Mouse (Mus musculus) kidney, adult 9 months (tissue): ENCODE results near the gene Ppp1r3e.

Experiments used
- DNase-seq: peaks from one replicate; pipeline ENCODE4 v3.0.0; 2022

Gene Ppp1r3e

DNA sequence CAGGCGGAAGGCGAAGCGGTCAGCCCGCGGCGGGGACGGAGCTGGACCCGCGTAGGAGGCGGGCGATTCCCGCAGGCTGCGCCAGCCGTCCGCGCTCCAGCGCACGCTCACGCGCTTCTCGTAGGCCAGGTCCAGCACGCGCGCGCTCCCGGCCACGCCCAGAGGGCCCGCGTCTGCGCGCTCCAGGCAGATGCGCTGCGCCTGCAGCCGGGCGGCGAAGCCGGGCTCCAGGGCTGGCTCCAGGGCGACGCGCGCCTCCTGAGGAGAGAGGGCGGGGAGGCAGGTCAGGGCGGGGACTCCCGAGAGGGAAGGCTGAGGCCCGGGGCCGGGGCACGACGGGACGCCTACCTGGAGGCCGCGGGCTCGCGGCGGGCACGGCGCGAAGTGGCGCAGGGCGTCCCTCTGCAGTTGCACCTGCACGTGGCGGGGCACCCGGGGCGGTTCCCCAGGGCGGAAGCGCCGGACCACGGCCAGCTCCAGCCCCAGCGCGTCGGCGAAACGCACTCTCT, 757 bp downstream of the Ppp1r3e start:
- peak; percentile 92 for DNase-seq

- DNase-seq, result peak; percentile 54
Measured at GRCm38 (mm10) chr14:54875844-54876538, 1.4 kb downstream of the Ppp1r3e start.

DNA sequence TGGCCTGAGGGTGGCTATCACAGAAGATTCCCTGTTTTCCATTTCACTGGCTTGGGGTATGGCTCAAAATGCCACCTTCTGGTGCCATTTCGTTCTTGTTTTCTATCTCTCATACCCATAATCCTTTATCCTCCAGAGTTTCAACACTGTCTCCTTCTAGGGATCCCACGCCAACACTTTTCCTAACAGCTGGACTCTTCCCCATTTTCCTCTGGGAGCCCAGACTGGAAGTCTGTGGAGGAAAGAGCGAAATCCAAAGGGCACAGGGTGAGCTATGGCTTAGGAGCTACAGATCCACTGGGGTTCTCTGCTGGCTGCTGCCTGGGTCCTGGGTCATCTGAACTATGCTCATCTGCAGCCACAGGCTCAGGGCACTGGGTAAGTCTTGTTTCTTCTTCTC, 3.2 kb downstream of the Ppp1r3e start:
- DNase-seq, result no peak

DNA sequence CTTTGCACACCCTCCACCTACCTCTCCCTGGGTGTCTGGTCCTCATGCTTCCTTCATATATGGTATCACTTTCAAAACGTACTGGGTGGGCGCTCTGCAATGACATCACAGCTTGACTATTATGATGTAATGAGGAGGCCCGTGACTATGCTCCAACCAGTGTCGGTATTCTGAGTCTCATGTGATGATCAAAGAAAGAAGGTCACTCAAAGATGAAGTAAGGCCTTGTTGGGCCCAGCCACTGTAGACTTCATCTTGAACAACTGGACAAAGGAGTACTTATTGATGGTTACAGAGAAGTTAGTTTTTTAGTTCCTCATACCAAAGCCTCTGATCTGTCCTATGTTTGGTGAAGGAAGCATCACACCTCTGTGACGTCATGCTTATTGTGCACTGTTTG, 6.5 kb downstream of the Ppp1r3e start, which contains the start of gene Homez:
Gene Homez (minus strand): TSS at position 101 of the 400 bp plus-strand sequence.
- no peak for DNase-seq

- DNase-seq, result no peak
Measured at GRCm38 (mm10) chr14:54868026-54868425, 9.3 kb downstream of the Ppp1r3e start.

GRCm38 (mm10) chr14:54866936-54867335, 10.4 kb downstream of the Ppp1r3e start:
- no peak for DNase-seq

GRCm38 (mm10) chr14:54866268-54866667, 11.1 kb downstream of the Ppp1r3e start:
- no peak for DNase-seq

DNA sequence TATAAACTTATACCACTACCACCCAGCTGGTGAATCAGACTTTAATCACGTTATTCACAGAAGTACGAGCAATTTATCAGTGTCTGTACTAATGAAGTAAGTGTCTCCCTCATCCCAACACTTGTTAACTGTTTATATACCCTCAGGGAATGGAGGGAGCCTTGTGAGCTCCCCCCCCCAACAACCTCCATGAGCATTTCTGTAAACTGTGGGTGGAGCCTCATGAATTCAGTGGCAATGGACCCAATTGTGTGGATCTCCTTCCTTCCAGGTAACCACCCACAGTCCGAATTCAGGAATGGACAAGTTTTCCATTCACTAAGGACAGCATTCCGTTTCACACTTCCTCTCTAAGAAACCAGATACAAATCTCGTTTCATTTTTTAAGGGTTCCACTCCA, 11.7 kb downstream of the Ppp1r3e start:
- no peak for DNase-seq

DNA sequence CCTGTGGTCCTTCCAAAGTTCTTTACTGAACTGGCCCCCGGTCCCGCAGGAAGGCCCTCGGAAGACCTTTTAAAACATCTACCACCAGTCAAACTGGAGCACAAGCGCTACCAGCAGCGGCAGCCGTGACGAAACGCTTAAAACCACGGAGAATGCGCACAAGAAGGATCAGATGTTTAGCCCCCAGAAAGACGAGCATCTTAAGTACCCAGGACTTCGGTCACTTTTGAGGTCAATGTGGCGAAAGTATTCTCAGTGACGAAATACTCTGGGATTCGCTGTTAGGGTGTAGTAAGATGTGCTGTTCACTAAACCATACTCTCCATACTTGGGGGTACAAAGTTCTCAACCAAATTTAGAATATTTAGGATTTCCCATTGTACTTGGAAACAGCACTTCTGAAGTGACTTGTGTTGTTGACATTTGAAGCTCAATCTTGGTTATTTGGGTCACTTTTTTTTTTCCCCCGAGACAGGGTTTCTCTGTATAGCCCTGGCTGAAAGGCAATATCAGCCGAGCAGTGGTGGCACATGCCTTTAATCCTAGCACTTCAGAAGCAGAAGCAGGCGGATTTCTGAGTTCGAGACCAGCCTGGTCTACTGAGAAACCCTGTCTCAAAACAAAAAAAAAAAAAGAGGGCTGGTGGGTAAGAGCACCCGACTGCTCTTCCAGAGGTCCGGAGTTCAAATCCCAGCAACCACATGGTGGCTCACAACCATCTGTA, 12.9 kb downstream of the Ppp1r3e start:
- DNase-seq, result no peak

- peak; percentile 94 for DNase-seq
Measured at GRCm38 (mm10) chr14:54863501-54864312, 13.6 kb downstream of the Ppp1r3e start.

GRCm38 (mm10) chr14:54860511-54860910, 16.8 kb downstream of the Ppp1r3e start:
- peak; percentile 73 for DNase-seq

GRCm38 (mm10) chr14:54857891-54858290, 19.5 kb downstream of the Ppp1r3e start:
- DNase-seq, result no peak

- DNase-seq, result no peak
Measured at GRCm38 (mm10) chr14:54856703-54857102, 20.6 kb downstream of the Ppp1r3e start.

- DNase-seq, result no peak
Measured at GRCm38 (mm10) chr14:54855726-54856125, 21.6 kb downstream of the Ppp1r3e start.

DNA sequence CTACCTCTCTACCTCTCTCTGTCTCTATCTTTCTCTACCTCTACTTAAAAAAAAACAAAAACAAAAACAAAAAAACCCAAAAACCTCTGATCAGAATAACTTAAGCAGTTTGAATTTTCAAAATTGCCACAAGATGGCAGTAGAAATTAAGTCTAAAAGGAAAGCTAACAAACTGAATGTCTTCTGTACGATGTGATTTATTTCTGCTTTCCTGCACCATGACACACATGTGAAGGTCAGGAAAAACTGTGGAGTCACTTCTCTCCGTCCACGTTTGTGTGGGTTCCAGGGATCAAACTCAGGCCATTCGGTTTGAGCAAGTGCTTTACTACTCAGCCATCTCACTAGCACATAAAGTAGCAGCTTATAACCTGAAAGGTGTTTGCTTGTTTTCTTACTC, 33.9 kb downstream of the Ppp1r3e start:
- DNase-seq, result peak; percentile 71

DNA sequence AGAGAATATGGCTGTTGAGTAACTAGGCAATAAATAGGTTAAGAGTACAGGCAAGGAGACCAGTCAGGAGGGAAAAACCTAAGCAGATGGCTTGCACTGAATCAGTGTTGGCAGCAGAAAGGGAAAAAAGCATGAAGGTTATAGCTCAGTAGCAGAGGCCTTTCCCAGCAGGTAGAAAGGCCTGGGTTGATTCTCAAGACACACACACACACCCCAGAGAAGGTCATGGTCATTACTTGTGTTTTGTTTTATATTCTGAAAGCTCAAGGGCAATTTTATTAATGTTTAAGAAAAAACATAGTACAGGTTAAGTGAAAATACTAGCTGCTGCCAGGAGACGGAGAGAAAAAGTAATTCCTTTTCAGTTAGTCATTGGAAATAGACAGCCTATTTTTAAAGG, 53.6 kb downstream of the Ppp1r3e start:
- DNase-seq, result peak; percentile 83
